Mouse (Mus musculus): Measurements from ENCODE around the gene Olfr924.
"Not testable (repeated sequence)": the region's sequence is repeated elsewhere in the genome, so short reads cannot be mapped to it uniquely, and the experiment has no call there.

The Olfr924 gene

GRCm38 (mm10) chr9:38844149-38844548 is at the start of gene Olfr924:
Gene Olfr924, plus strand, starts transcription at chr9:38844449.
- DNase-seq (ENCODE audit: low read depth), result no peak

GRCm38 (mm10) chr9:38805696-38806095 is 38.6 kb upstream of the Olfr924 start:
- DNase-seq (ENCODE audit: low read depth), result no peak

GRCm38 (mm10) chr9:38814314-38814713 is 29.9 kb upstream of the Olfr924 start, which contains the start of gene Olfr922:
Gene Olfr922, plus strand, starts transcription at chr9:38814614.
- DNase-seq (ENCODE audit: low read depth), result no peak

- no peak for DNase-seq (ENCODE audit: low read depth)
These were observed 28.7 kb upstream of the Olfr924 start for GRCm38 (mm10) chr9:38815458-38815986.

- no peak for DNase-seq (ENCODE audit: low read depth)
These were observed 18.0 kb upstream of the Olfr924 start, which contains the start of gene Olfr923 for GRCm38 (mm10) chr9:38826245-38826644. Gene Olfr923, plus strand, starts transcription at chr9:38826545.

- DNase-seq (ENCODE audit: low read depth), result no peak
These were observed 11.2 kb upstream of the Olfr924 start for GRCm38 (mm10) chr9:38833027-38833426.

GRCm38 (mm10) chr9:38854760-38855159 is 10.5 kb downstream of the Olfr924 start, which contains the start of gene Olfr26:
Gene Olfr26, plus strand, starts transcription at chr9:38855060.
- DNase-seq (ENCODE audit: low read depth), result no peak

- not testable (repeated sequence) for DNase-seq (ENCODE audit: low read depth)
These were observed 30.6 kb downstream of the Olfr924 start for GRCm38 (mm10) chr9:38874880-38875279.

- no peak for DNase-seq (ENCODE audit: low read depth)
These were observed 32.6 kb downstream of the Olfr924 start, which contains the start of gene Olfr926 for GRCm38 (mm10) chr9:38876826-38877225. Gene Olfr926, plus strand, starts transcription at chr9:38877126.
